Mouse (Mus musculus) embryonic facial prominence, embryonic 14.5 days (tissue): ENCODE measurements around the gene Nek8. TPM values are rescaled to one million over a fixed set of nuclear protein-coding genes. Genes with fewer than 3 reads are reported as not detected.
A peak's percentile ranks its signal among the peaks of the same experiment; 100 is the strongest.

ENCODE experiments used
- ATAC-seq: fragments of 200-750 bp; cut with Nextera tagmentation; 2 replicates; pipeline ENCODE4 v1.8.0; 2017; ENCODE audit warnings: low read depth, moderate number of reproducible peaks, moderate TSS enrichment
- DNase-seq: peaks from one replicate; pipeline ENCODE4 v3.0.0-alpha.2; 2015; ENCODE audit warnings: low spot score
- H3K27ac ChIP-seq: fragments of 300-500 bp; sonication (generic); replicated peaks from 2 replicates; pipeline ENCODE4 v1.5.1; 2014; ENCODE audit warnings: low read depth, mild to moderate bottlenecking, low read length, moderate library complexity
- H3K27me3 ChIP-seq: fragments of 300-500 bp; sonication (generic); replicated peaks from 2 replicates; pipeline ENCODE4 v1.6.1; 2014; ENCODE audit warnings: low read length; ENCODE audit not compliant: control insufficient read depth, insufficient read depth
- H3K36me3 ChIP-seq: fragments of 300-500 bp; sonication (generic); 2 replicates; pipeline ENCODE4 v1.6.1; 2014; ENCODE audit warnings: low read length, mixed read lengths; ENCODE audit not compliant: control insufficient read depth, insufficient read depth
- H3K4me1 ChIP-seq: fragments of 300-500 bp; sonication (generic); 2 replicates; pipeline ENCODE4 v1.6.1; 2014; ENCODE audit warnings: antibody characterized with exemption, low read length; ENCODE audit not compliant: control insufficient read depth, insufficient read depth
- H3K4me2 ChIP-seq: fragments of 300-500 bp; sonication (generic); 2 replicates; pipeline ENCODE4 v1.6.1; 2014; ENCODE audit warnings: low read depth, mild to moderate bottlenecking, low read length, moderate library complexity, mixed read lengths
- H3K4me3 ChIP-seq: fragments of 300-500 bp; sonication (generic); 2 replicates; pipeline ENCODE4 v1.5.1; 2014; ENCODE audit warnings: low read depth, mild to moderate bottlenecking, low read length
- H3K9ac ChIP-seq: fragments of 300-500 bp; sonication (generic); 2 replicates; pipeline ENCODE4 v1.6.1; 2014; ENCODE audit warnings: low read depth, mild to moderate bottlenecking, low read length, moderate library complexity, mixed read lengths
- H3K9me3 ChIP-seq: fragments of 300-500 bp; sonication (generic); 2 replicates; pipeline ENCODE4 v1.6.1; 2016; ENCODE audit warnings: low read length; ENCODE audit not compliant: control insufficient read depth
- WGBS: fragments of 180-500 bp; shearing (Covaris S2); extraction: QIAGEN DNeasy Blood & Tissue Kit; methylation state at CpG from one replicate; pipeline ENCODE4 v1.1.7; 2014; 5-methylcytosine and 5-hydroxymethylcytosine counted together
- polyA plus RNA-seq: library from polyadenylated mRNA; unstranded; fragments of >200 nt; fragmentation: Nextera tagmentation; extraction: Ambion mirVana; gene quantifications from 2 replicates; pipeline ENCODE4 v1.2.1, GENCODE M21; 2014

Nek8 gene
- polyA plus RNA-seq, 1 experiment from 2014 or later = 10.8 TPM

DNA sequence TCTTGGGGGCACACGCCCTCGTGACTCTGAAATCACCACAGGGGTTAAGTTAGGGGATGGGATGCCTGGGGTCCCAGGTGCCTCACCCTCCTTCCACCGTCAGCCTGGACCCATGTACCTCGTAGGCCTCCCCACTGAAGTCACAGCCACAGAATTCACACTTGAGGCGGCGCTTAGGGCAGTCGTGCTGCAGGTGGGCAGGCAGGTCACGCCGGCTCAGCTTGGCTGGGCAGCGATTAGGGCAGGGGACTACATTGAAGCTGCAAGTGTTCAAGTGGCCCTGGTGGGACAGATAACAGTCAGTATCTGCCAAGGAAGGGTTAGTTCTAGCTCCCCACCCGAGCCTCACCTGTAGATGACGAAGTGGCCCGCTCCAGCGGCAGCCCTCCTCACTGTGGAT, 15.3 kb downstream of the Nek8 start:
- no peak overlapping the region for H3K27ac ChIP-seq
- DNase-seq (no peak), ATAC-seq (no peak)
- H3K9ac ChIP-seq = no peak overlapping the region
- no peaks in the 10 kb centered on the region for H3K27me3 ChIP-seq
- no peaks in the 10 kb centered on the region for H3K9me3 ChIP-seq
- peaks cover 59% of the 10 kb centered on the region for H3K36me3 ChIP-seq
- WGBS = 92% methylated on average over 13 of the region's 14 CpGs
- H3K4me1 ChIP-seq = peaks cover 21% of the 10 kb centered on the region
- H3K4me2 ChIP-seq = no peak overlapping the region
- H3K4me3 ChIP-seq = no peak overlapping the region

DNA sequence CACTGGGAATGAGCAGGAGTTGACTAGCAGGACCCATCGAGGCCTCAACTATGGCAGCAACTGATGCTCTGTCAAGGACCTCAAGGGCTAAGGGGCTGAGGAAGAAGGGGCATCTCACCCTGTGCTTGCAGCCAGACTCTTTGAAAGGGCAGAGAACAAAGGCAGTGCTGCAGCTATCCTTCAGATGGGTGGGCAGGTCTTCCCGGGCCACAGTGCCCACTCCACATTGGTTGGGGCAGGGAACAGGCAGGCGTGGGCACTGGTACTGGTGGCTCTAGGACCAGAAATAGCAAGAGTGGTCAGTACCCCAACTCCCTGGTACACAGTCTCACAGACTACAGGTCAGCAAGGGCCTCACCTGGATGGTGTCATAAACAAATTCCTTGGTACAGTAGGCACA, 15.8 kb downstream of the Nek8 start:
- no peak overlapping the region for H3K27ac ChIP-seq

DNA sequence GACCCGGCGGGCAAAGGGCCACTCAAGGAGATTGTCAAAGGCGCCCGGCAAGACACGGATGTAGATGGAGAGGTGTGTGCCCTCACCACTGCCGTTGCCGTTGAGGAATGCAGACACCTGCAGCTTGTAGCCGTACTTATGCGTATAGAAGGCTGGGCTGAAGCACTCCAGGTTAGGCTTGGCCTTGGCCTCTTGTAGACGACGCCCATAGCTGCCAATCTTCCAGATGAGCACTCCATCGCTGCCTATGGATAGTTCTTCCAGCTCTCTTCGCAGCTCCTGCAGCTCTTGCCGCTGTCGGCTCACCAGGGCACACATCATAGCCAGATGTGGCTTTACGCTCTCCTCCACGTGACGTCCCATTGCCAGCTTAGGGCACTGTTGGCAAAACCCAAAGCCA, 16.3 kb downstream of the Nek8 start:
- 81% methylated on average over 18 of the region's 18 CpGs for WGBS
- H3K27ac ChIP-seq = no peak overlapping the region
- peaks cover 66% of the 10 kb centered on the region for H3K36me3 ChIP-seq
- H3K27me3 ChIP-seq = no peaks in the 10 kb centered on the region
- no peaks in the 10 kb centered on the region for H3K9me3 ChIP-seq
- H3K4me2 ChIP-seq = no peak overlapping the region
- ATAC-seq = no peak
- no peak overlapping the region for H3K9ac ChIP-seq
- DNase-seq = no peak
- peaks cover 16% of the 10 kb centered on the region for H3K4me1 ChIP-seq
- H3K4me3 ChIP-seq = no peak overlapping the region

More for the DNA sequence above, 15.8 kb downstream of the Nek8 start:
- 82% methylated on average over 3 of the region's 3 CpGs for WGBS
- Histone ChIP-seq H3K27me3 (no peaks in the 10 kb centered on the region), H3K9me3 (no peaks in the 10 kb centered on the region), H3K36me3 (peaks cover 62% of the 10 kb centered on the region), H3K4me1 (peaks cover 16% of the 10 kb centered on the region), H3K4me2 (no peak overlapping the region), H3K9ac (no peak overlapping the region), H3K4me3 (no peak overlapping the region)
- ATAC-seq (no peak), DNase-seq (no peak)

DNA sequence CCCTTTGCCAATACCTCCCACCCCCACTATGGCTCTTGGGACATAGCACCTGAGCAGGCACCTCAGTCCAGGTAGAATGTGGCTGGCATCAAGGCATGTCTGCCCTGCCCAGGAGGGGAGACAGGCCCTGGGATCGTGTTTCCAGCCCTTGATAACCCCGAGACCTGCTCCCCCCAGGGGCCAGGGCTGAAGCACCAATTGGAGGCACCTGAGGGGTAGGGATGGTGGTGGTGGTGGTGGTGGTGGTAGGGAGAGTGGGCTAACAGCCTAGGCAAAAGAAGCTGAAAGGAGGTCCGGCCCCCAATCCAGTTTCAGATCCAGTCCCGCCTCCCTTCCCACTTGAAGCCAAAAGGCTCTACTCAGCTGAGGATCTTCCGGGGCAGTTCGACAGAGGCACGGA, 16.9 kb downstream of the Nek8 start:
- Histone ChIP-seq H3K4me2 (no peak overlapping the region), H3K4me3 (no peak overlapping the region), H3K9ac (no peak overlapping the region), H3K27me3 (no peaks in the 10 kb centered on the region), H3K4me1 (peaks cover 16% of the 10 kb centered on the region), H3K9me3 (no peaks in the 10 kb centered on the region), H3K36me3 (peaks cover 72% of the 10 kb centered on the region), H3K27ac (no peak overlapping the region)
- 75% methylated on average over 7 of the region's 7 CpGs for WGBS
- no peak for DNase-seq
- no peak for ATAC-seq

DNA sequence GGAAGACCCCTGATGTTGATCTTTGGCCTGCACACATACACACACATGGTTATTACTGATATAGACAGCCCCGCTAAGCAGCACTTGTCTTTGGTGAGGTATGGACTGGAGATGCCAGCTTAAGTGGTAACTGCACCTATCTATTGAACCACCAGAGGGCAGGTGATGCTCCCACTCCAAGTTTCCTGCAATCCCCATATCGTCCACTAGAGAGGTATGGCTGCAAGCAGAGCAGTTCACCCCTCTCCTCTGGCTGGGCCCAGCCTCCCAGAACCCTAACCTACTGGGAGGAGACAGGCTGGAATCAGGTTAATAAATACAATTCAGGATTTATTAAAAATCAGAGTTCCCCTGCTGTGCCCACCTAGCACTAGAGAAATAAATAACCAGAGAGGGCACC, 17.4 kb downstream of the Nek8 start:
- WGBS = 27% methylated on average over 2 of the region's 2 CpGs
- no peak overlapping the region for H3K27ac ChIP-seq

DNA sequence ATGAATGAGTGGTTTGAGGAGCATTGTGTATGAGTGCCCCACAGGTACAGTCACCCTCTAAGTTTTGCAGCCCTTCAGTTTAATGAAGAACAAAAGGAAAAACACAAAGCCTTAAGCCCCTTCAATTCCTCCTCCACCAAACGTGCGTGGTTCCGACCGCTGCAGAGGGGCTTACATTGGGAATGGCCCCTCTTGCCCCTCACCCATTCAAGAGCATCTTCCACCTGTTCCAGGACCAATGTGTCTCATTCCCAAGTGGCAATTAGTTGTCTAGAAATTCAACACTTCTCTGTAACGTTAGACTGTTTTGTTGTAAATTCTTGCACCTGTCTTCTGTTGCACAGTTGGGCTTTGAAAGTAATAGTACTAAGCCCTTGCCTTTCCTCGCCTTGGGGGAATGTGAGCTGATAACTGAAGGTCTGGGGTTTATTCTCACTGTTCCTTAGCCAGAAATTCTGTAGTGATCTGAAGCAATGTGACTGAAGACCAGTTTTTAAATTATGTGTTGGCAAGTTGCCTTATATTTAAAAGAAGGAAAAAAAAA, 20.2 kb downstream of the Nek8 start:
- no peak overlapping the region for H3K4me3 ChIP-seq
- DNase-seq = peak; percentile 66
- no peak overlapping the region for H3K9ac ChIP-seq
- H3K4me1 ChIP-seq = 0 out of 2 replicates have a peak, but pooled peaks cover 6% of the 10 kb centered on the region
- no peaks in the 10 kb centered on the region for H3K9me3 ChIP-seq
- peaks cover 84% of the 10 kb centered on the region for H3K36me3 ChIP-seq
- WGBS = 61% methylated on average over 6 of the region's 6 CpGs
- ATAC-seq = no peak
- no peak overlapping the region for H3K4me2 ChIP-seq
- no peak overlapping the region for H3K27ac ChIP-seq
- no peaks in the 10 kb centered on the region for H3K27me3 ChIP-seq

More for the DNA sequence above, 17.4 kb downstream of the Nek8 start:
- Histone ChIP-seq H3K4me3 (no peak overlapping the region), H3K4me1 (peaks cover 16% of the 10 kb centered on the region), H3K4me2 (no peak overlapping the region), H3K36me3 (peaks cover 77% of the 10 kb centered on the region), H3K9ac (no peak overlapping the region), H3K27me3 (no peaks in the 10 kb centered on the region), H3K9me3 (no peaks in the 10 kb centered on the region)
- ATAC-seq (peak; percentile 20), DNase-seq (peak; percentile 90)

DNA sequence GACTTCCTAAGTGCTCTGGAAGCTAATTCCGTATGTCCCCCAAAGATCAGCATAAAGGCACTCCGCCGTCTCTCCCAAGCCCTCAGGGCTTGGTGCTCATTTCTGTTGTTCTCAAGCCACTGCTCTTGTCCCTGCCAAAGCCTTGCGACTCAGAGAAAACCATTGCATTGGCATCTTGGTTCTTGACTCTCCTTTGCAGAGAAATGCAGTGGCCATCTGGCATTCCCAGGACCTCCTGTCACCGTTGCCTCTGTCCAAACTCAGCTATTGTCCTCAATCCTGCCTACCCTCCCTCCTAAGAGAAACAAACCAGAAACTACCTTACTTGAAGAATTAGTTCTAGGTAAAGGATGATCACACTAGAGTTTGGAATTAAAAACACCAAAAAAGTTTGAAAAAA, 20.8 kb downstream of the Nek8 start:
- Histone ChIP-seq H3K27ac (no peak overlapping the region), H3K9ac (no peak overlapping the region), H3K36me3 (peaks cover 83% of the 10 kb centered on the region), H3K4me1 (0 out of 2 replicates have a peak, but pooled peaks cover 6% of the 10 kb centered on the region), H3K27me3 (no peaks in the 10 kb centered on the region), H3K9me3 (no peaks in the 10 kb centered on the region), H3K4me3 (no peak overlapping the region), H3K4me2 (no peak overlapping the region)
- no peak for DNase-seq
- no peak for ATAC-seq
- WGBS = 65% methylated on average over 5 of the region's 5 CpGs

DNA sequence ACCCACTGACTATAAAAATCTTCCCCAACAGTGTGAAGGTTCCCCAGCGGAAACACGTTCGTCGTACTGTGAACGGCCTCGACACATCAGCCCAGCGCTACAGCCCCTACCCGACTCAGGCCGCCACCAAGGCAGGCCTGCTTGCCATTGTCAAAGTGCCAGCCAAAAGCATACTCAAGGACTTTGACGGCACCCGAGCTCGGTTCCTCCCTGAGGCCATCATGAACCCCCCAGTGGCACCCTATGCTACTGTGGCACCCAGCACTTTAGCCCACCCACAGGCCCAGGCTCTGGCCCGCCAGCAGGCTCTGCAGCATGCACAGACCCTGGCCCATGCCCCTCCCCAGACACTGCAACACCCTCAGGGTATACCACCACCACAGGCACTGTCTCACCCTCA, 22.7 kb downstream of the Nek8 start:
- Histone ChIP-seq H3K9me3 (no peaks in the 10 kb centered on the region), H3K36me3 (peaks cover 82% of the 10 kb centered on the region), H3K4me2 (no peak overlapping the region), H3K4me1 (0 out of 2 replicates have a peak, but pooled peaks cover 6% of the 10 kb centered on the region), H3K4me3 (no peak overlapping the region), H3K27ac (no peak overlapping the region), H3K27me3 (no peaks in the 10 kb centered on the region), H3K9ac (no peak overlapping the region)
- 87% methylated on average over 13 of the region's 13 CpGs for WGBS
- ATAC-seq (no peak), DNase-seq (no peak)
